Mouse (Mus musculus) cortical plate, adult 2 months (tissue): Measurements from ENCODE around the gene Nr4a3.

Source experiments
- CTCF ChIP-seq: fragments of 200-500 bp; IDR thresholded peaks from 2 replicates; pipeline ENCODE4 v1.5.1; 2011; ENCODE audit warnings: mild to moderate bottlenecking, control low read depth, low read length; ENCODE audit not compliant: insufficient read depth; ENCODE audit errors: extremely low read depth
- POLR2A ChIP-seq: fragments of 200-500 bp; IDR thresholded peaks from 2 replicates; pipeline ENCODE4 v1.6.1; 2011; ENCODE audit warnings: mild to moderate bottlenecking, low read length, control low read depth; ENCODE audit not compliant: insufficient read depth; ENCODE audit errors: extremely low read depth

DNA sequence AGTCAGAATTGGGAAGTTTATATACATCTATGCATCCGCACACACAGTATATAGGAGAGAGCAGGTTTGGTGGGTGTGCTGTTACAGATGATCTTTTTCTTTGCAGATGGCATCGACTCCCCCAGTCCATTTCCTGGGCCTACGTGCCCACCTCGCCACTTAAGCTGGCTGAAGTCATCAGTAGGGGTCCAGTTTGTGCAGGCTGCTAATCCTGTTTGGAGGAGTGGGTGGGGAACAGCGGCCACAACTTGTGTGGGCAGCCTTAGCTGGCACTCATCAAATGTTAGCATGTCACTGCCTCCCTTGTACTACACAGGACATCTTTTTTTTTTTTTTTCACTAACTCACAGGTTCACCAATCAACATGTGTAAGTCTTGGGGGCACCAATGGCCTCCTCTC, 5.5 kb downstream of the Nr4a3 start:
- TF ChIP-seq CTCF (no peak), POLR2A (no peak)
